Mouse (Mus musculus) brain, embryonic 14.5 days (tissue): ENCODE data around the gene Hist1h3e.

Source experiments
- CTCF ChIP-seq: fragments of 200-500 bp; IDR thresholded peaks from 2 replicates; pipeline ENCODE4 v1.5.1; 2012; ENCODE audit warnings: inconsistent platforms, mild to moderate bottlenecking, moderate library complexity, borderline replicate concordance; ENCODE audit not compliant: insufficient read depth, insufficient read length; ENCODE audit errors: extremely low read depth
- POLR2A ChIP-seq: fragments of 200-500 bp; IDR thresholded peaks from 2 replicates; pipeline ENCODE4 v1.6.1; 2012; ENCODE audit warnings: mild to moderate bottlenecking, inconsistent platforms, borderline replicate concordance; ENCODE audit not compliant: poor library complexity, insufficient read depth, insufficient read length, severe bottlenecking; ENCODE audit errors: extremely low read depth

- TF ChIP-seq CTCF (no peak), POLR2A (no peak)
These were observed 32.5 kb downstream of the Hist1h3e start for GRCm38 (mm10) chr13:23529480-23530165.
